Mouse (Mus musculus) adrenal gland, postnatal 25 days (tissue): ENCODE results near the gene Fancd2os. TPM values are rescaled to one million over a fixed set of nuclear protein-coding genes. Genes with fewer than 3 reads are reported as not detected.

Experiments used
- DNase-seq: peaks from one replicate; pipeline ENCODE4 v3.0.0; 2021; ENCODE audit warnings: mixed read lengths
- total RNA-seq: library from RNA; stranded (reverse); gene quantifications from 2 replicates; pipeline ENCODE4 v1.2.3, GENCODE M21; 2021

Fancd2os gene
- total RNA-seq, 1 experiment from 2014 or later = 0.70 TPM

- peak; percentile 91 for DNase-seq
Measured at GRCm38 (mm10) chr6:113604432-113605223, 4.1 kb upstream of the Fancd2os start, which contains the start of gene Brk1. TSS of gene Brk1 (plus strand) at chr6:113604772.

- no peak for DNase-seq
Measured at GRCm38 (mm10) chr6:113603993-113604392, 3.5 kb upstream of the Fancd2os start.

- no peak for DNase-seq
Measured at GRCm38 (mm10) chr6:113602821-113603220, 2.3 kb upstream of the Fancd2os start.

GRCm38 (mm10) chr6:113599833-113600232, 682 bp downstream of the Fancd2os start:
- DNase-seq = peak; percentile 84

- DNase-seq = no peak
Measured at GRCm38 (mm10) chr6:113597945-113598344, 2.6 kb downstream of the Fancd2os start.

- DNase-seq = no peak
Measured at GRCm38 (mm10) chr6:113592637-113593036, 7.9 kb downstream of the Fancd2os start.

- peak; percentile 72 for DNase-seq
Measured at GRCm38 (mm10) chr6:113586466-113587183, 13.9 kb downstream of the Fancd2os start.

- DNase-seq = no peak
Measured at GRCm38 (mm10) chr6:113585065-113585464, 15.4 kb downstream of the Fancd2os start.

- no peak for DNase-seq
Measured at GRCm38 (mm10) chr6:113583023-113583422, 17.5 kb downstream of the Fancd2os start.

GRCm38 (mm10) chr6:113579306-113579705, 21.2 kb downstream of the Fancd2os start:
- DNase-seq = no peak

- no peak for DNase-seq
Measured at GRCm38 (mm10) chr6:113576044-113576443, 24.5 kb downstream of the Fancd2os start.

GRCm38 (mm10) chr6:113564557-113564956, 36.0 kb downstream of the Fancd2os start:
- no peak for DNase-seq

GRCm38 (mm10) chr6:113559736-113560135, 40.8 kb downstream of the Fancd2os start:
- DNase-seq = no peak

Other genes starting within 250 kb of the Fancd2os start
- 51.4 and 54.5 TPM in 2 replicates for gene Tada3, start 222.8 kb downstream of the Fancd2os start, total RNA-seq
- gene Arpc4, start 222.6 kb downstream of the Fancd2os start, total RNA-seq = 143 and 191 TPM in 2 replicates
- gene Ttll3, start 211.5 kb downstream of the Fancd2os start, total RNA-seq = 3.9 and 4.5 TPM in 2 replicates
- gene Rpusd3, start 181.4 kb downstream of the Fancd2os start, total RNA-seq = 7.6 and 8.1 TPM in 2 replicates
- gene Cidec, start 165.0 kb downstream of the Fancd2os start, total RNA-seq = 153 and 182 TPM in 2 replicates
- gene Jagn1, start 158.1 kb downstream of the Fancd2os start, total RNA-seq = 47.5 and 55.0 TPM in 2 replicates
- 0.76 and 1.5 TPM in 2 replicates for gene Il17re, start 142.2 kb downstream of the Fancd2os start, total RNA-seq
- gene Il17rc, start 129.3 kb downstream of the Fancd2os start, total RNA-seq = 18.0 and 19.3 TPM in 2 replicates
- 45.2 and 59.9 TPM in 2 replicates for gene Creld1, start 117.4 kb downstream of the Fancd2os start, total RNA-seq
- gene Prrt3, start 98.8 kb downstream of the Fancd2os start, total RNA-seq = 0.30 TPM in 1 of 2 replicates, not detected in the other
- 116 and 125 TPM in 2 replicates for gene Emc3, start 69.1 kb downstream of the Fancd2os start, total RNA-seq
- 2.0 and 3.0 TPM in 2 replicates for gene Fancd2, start 69.0 kb downstream of the Fancd2os start, total RNA-seq
- gene Brk1, start 4.1 kb upstream of the Fancd2os start, total RNA-seq = 175 and 224 TPM in 2 replicates
- gene Vhl, start 23.2 kb upstream of the Fancd2os start, total RNA-seq = 31.6 and 32.6 TPM in 2 replicates
- gene Irak2, start 37.8 kb upstream of the Fancd2os start, total RNA-seq = 13.8 and 17.1 TPM in 2 replicates
- gene Tatdn2, start 96.3 kb upstream of the Fancd2os start, total RNA-seq = 49.5 and 50.7 TPM in 2 replicates
- gene Ghrl, start 119.2 kb upstream of the Fancd2os start, total RNA-seq = not detected in 2 replicates
- gene Sec13, start 140.0 kb upstream of the Fancd2os start, total RNA-seq = 109 and 115 TPM in 2 replicates